Mouse (Mus musculus) intestine, postnatal 0 days (tissue): ENCODE data around the gene Arpp19. TPM values are rescaled to one million over a fixed set of nuclear protein-coding genes. Genes with fewer than 3 reads are reported as not detected.

ENCODE experiments used
- ATAC-seq: fragments of 200-750 bp; cut with Nextera tagmentation; 2 replicates; pipeline ENCODE4 v1.8.0; 2017; ENCODE audit warnings: mild to moderate bottlenecking, moderate TSS enrichment, moderate library complexity
- H3K27ac ChIP-seq: fragments of 300-500 bp; sonication (generic); 2 replicates; pipeline ENCODE4 v1.5.1; 2014; ENCODE audit warnings: mild to moderate bottlenecking, low read depth, low read length, moderate library complexity
- H3K27me3 ChIP-seq: fragments of 300-500 bp; sonication (generic); replicated peaks from 2 replicates; pipeline ENCODE4 v1.6.1; 2014; ENCODE audit warnings: low read length, mixed read lengths; ENCODE audit not compliant: control insufficient read depth, insufficient read depth
- H3K36me3 ChIP-seq: fragments of 300-500 bp; sonication (generic); 2 replicates; pipeline ENCODE4 v1.6.1; 2014; ENCODE audit warnings: mild to moderate bottlenecking, moderate library complexity; ENCODE audit not compliant: control insufficient read depth, insufficient read depth
- H3K4me1 ChIP-seq: fragments of 300-500 bp; sonication (generic); replicated peaks from 2 replicates; pipeline ENCODE4 v1.6.1; 2014; ENCODE audit warnings: antibody characterized with exemption, low read length, mixed read lengths; ENCODE audit not compliant: control insufficient read depth, insufficient read depth
- H3K4me2 ChIP-seq: fragments of 300-500 bp; sonication (generic); replicated peaks from 2 replicates; pipeline ENCODE4 v1.6.1; 2014; ENCODE audit warnings: low read depth, mild to moderate bottlenecking, moderate library complexity
- H3K4me3 ChIP-seq: fragments of 300-500 bp; sonication (generic); 2 replicates; pipeline ENCODE4 v1.5.1; 2014; ENCODE audit warnings: low read depth, low read length
- H3K9ac ChIP-seq: fragments of 300-500 bp; sonication (generic); 2 replicates; pipeline ENCODE4 v1.6.1; 2014; ENCODE audit warnings: mild to moderate bottlenecking, low read depth, low read length
- H3K9me3 ChIP-seq: fragments of 300-500 bp; sonication (generic); 2 replicates; pipeline ENCODE4 v1.6.1; 2016; ENCODE audit warnings: mixed run types; ENCODE audit not compliant: control insufficient read depth
- CTCF ChIP-seq: sonication (generic); IDR thresholded peaks from 2 replicates; pipeline ENCODE4 v1.5.1; 2016; ENCODE audit warnings: low read depth, mild to moderate bottlenecking, control low read depth, antibody characterized with exemption, moderate library complexity
- WGBS: fragments of 180-500 bp; shearing (Covaris S2); extraction: QIAGEN DNeasy Blood & Tissue Kit; methylation state at CpG from one replicate; pipeline ENCODE4 v1.1.7; 2014; 5-methylcytosine and 5-hydroxymethylcytosine counted together
- polyA plus RNA-seq: library from polyadenylated mRNA; unstranded; fragments of >200 nt; fragmentation: Nextera tagmentation; extraction: Ambion mirVana; gene quantifications from 2 replicates; pipeline ENCODE4 v1.2.1, GENCODE M21; 2015

The Arpp19 gene
- polyA plus RNA-seq, 1 experiment from 2014 or later: 383 TPM

GRCm38 (mm10) chr9:75001006-75001405 lies 36.4 kb upstream of the Arpp19 start:
- WGBS: 71% methylated on average over 6 of the region's 6 CpGs

GRCm38 (mm10) chr9:75001611-75002204 lies 35.7 kb upstream of the Arpp19 start:
- no peaks in the 10 kb centered on the region for H3K4me1 ChIP-seq
- H3K9me3 ChIP-seq: no peaks in the 10 kb centered on the region
- no peaks in the 10 kb centered on the region for H3K27me3 ChIP-seq
- TF ChIP-seq CTCF: no peak
- no peak overlapping the region for H3K4me3 ChIP-seq
- 0 out of 2 replicates have a peak, but pooled peaks cover 4% of the 10 kb centered on the region for H3K36me3 ChIP-seq
- H3K9ac ChIP-seq: no peak overlapping the region
- no peak overlapping the region for H3K27ac ChIP-seq
- WGBS: 51% methylated on average over 5 of the region's 5 CpGs
- ATAC-seq: no peak
- H3K4me2 ChIP-seq: no peak overlapping the region

More at GRCm38 (mm10) chr9:75001006-75001405, 36.4 kb upstream of the Arpp19 start:
- ATAC-seq: no peak
- H3K9me3 ChIP-seq: no peaks in the 10 kb centered on the region
- no peak overlapping the region for H3K4me2 ChIP-seq
- TF ChIP-seq CTCF: no peak
- no peak overlapping the region for H3K9ac ChIP-seq
- no peak overlapping the region for H3K27ac ChIP-seq
- no peaks in the 10 kb centered on the region for H3K4me1 ChIP-seq
- no peak overlapping the region for H3K4me3 ChIP-seq
- 0 out of 2 replicates have a peak, but pooled peaks cover 4% of the 10 kb centered on the region for H3K36me3 ChIP-seq
- H3K27me3 ChIP-seq: no peaks in the 10 kb centered on the region

- Histone ChIP-seq H3K27ac (no peak overlapping the region), H3K9ac (no peak overlapping the region), H3K27me3 (no peaks in the 10 kb centered on the region), H3K9me3 (no peaks in the 10 kb centered on the region), H3K36me3 (0 out of 2 replicates have a peak, but pooled peaks cover 4% of the 10 kb centered on the region), H3K4me3 (no peak overlapping the region), H3K4me1 (no peaks in the 10 kb centered on the region), H3K4me2 (no peak overlapping the region)
- WGBS: 71% methylated on average over 3 of the region's 3 CpGs
- no peak for ATAC-seq
- TF ChIP-seq CTCF: no peak
Observed at GRCm38 (mm10) chr9:75002262-75002661, 35.2 kb upstream of the Arpp19 start.

- Histone ChIP-seq H3K4me1 (no peaks in the 10 kb centered on the region), H3K36me3 (0 out of 2 replicates have a peak, but pooled peaks cover 4% of the 10 kb centered on the region), H3K27me3 (no peaks in the 10 kb centered on the region), H3K27ac (no peak overlapping the region), H3K4me3 (no peak overlapping the region), H3K4me2 (no peak overlapping the region), H3K9ac (no peak overlapping the region), H3K9me3 (no peaks in the 10 kb centered on the region)
- 95% methylated on average over 10 of the region's 10 CpGs for WGBS
- no peak for TF ChIP-seq CTCF
- ATAC-seq: no peak
Observed at GRCm38 (mm10) chr9:75004203-75004602, 33.2 kb upstream of the Arpp19 start.

- H3K9ac ChIP-seq: no peak overlapping the region
- no peak for ATAC-seq
- no peaks in the 10 kb centered on the region for H3K27me3 ChIP-seq
- no peak overlapping the region for H3K27ac ChIP-seq
- no peak overlapping the region for H3K4me3 ChIP-seq
- no peaks in the 10 kb centered on the region for H3K9me3 ChIP-seq
- no peak for TF ChIP-seq CTCF
- 97% methylated on average over 2 of the region's 2 CpGs for WGBS
- no peaks in the 10 kb centered on the region for H3K4me1 ChIP-seq
- no peak overlapping the region for H3K4me2 ChIP-seq
- H3K36me3 ChIP-seq: peaks cover 30% of the 10 kb centered on the region
Observed at GRCm38 (mm10) chr9:75016591-75016990, 20.8 kb upstream of the Arpp19 start.

- Histone ChIP-seq H3K4me3 (no peak overlapping the region), H3K4me2 (no peak overlapping the region), H3K27ac (no peak overlapping the region), H3K4me1 (no peaks in the 10 kb centered on the region), H3K9me3 (no peaks in the 10 kb centered on the region), H3K27me3 (no peaks in the 10 kb centered on the region), H3K36me3 (peaks cover 30% of the 10 kb centered on the region), H3K9ac (no peak overlapping the region)
- no peak for ATAC-seq
- 89% methylated on average over 6 of the region's 6 CpGs for WGBS
- TF ChIP-seq CTCF: no peak
Observed at GRCm38 (mm10) chr9:75019181-75019580, 18.2 kb upstream of the Arpp19 start.
